Mouse (Mus musculus) cortical plate, adult 2 months (tissue): Measurements from ENCODE around the gene Twf2.

Experiments
- CTCF ChIP-seq: fragments of 200-500 bp; IDR thresholded peaks from 2 replicates; pipeline ENCODE4 v1.5.1; 2011; ENCODE audit warnings: mild to moderate bottlenecking, control low read depth, low read length; ENCODE audit not compliant: insufficient read depth; ENCODE audit errors: extremely low read depth
- POLR2A ChIP-seq: fragments of 200-500 bp; IDR thresholded peaks from 2 replicates; pipeline ENCODE4 v1.6.1; 2011; ENCODE audit warnings: mild to moderate bottlenecking, low read length, control low read depth; ENCODE audit not compliant: insufficient read depth; ENCODE audit errors: extremely low read depth

DNA sequence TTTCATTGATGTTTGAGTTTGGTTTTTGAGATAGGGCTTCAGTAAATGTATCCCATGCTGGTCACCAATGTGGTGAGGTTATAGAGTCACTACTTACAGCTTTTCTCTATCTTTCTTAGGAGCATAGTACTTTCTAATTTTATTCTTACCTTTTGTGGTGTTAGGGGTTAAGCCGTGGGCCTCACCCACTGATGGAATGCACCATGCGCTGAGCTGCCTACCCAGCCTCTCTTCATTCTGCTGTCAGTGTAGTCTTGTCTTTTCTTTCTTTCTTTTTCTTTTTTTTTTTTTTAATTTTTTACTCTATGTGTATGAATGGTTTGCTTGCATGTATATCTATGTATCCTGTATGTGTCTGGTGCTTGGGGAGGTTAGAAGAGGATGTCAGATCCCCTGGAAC is 23.5 kb upstream of the Twf2 start:
- TF ChIP-seq CTCF (no peak), POLR2A (no peak)
